Mouse (Mus musculus) erythroblast, embryonic 14.5 days (primary cell): ENCODE results near the gene Ncbp1.

ENCODE experiments used
- GATA1 ChIP-seq: IDR thresholded peaks from 2 replicates; pipeline ENCODE4 v1.6.1; 2012; ENCODE audit warnings: low read length, inconsistent platforms, mixed read lengths
- TAL1 ChIP-seq: IDR thresholded peaks from 3 replicates; pipeline ENCODE4 v1.6.1; 2012; ENCODE audit warnings: low read length, inconsistent platforms, mixed read lengths

DNA sequence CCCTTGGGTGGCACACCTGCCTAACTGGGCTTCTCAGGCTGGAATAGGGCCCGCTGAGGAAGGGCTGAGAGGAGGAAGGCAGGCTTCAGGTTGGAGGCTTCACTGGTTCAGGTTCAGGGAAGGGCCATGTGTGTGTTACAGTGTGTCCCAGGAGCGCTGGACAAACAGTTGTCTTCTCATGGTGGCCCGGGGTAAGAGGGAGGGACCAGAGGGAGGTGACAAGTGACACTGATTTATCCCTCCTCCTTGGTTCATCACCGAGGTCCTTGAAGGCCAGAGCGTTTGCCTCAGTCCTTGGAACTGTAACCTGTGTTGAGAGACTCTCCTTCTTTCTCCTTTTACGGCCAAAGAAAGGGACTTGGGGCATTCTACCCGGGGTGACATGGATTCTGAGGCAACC, 37.9 kb upstream of the Ncbp1 start:
- TF ChIP-seq GATA1 = no peak
- TF ChIP-seq TAL1 = no peak
